Mouse (Mus musculus) lung, postnatal 4 days (tissue): Measurements from ENCODE around the gene Umad1.

ENCODE experiments used
- DNase-seq, 2 experiments: peaks; one replicate each; pipeline ENCODE4 v3.0.0; 2021

Umad1 gene

DNA sequence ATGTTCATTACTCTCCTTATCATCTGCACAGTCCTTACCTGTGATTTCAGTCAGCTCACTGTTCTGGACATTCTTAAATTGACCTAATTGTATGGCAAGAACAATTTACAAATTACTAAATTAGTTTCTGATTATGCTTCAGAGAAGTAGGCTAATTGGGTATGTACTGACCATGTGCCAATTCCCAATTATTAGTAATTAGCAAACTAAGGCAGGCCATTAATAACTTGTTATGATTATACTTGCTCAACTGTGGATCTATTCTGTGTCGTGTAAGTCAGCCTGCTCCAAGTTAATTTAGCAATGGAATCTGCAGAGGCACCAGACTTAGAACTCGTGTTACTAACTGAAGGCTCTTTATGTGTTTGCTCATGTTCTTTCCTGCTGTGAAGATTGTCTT lies 114.0 kb downstream of the Umad1 start:
- DNase-seq = no peak

DNA sequence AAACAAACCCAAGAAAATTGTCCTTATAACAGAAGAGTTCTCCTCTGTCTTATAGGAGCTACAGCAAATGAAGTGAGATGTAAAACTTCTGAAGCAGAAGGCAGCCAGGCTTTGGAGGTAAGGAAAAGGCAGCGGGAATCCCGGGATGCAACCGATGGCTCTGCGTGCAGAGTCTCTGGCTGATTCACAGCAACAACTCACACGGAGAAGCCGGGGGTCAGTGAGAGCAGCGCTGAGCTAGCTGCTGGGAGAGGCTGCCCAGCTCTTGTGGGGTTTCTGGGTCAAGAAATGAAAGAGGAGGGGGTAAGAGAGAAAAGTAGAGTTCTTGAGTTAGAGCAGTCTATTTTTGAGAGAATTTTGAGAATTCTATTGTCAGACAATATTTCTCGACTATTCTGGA lies 114.8 kb downstream of the Umad1 start:
- no peak for DNase-seq

DNA sequence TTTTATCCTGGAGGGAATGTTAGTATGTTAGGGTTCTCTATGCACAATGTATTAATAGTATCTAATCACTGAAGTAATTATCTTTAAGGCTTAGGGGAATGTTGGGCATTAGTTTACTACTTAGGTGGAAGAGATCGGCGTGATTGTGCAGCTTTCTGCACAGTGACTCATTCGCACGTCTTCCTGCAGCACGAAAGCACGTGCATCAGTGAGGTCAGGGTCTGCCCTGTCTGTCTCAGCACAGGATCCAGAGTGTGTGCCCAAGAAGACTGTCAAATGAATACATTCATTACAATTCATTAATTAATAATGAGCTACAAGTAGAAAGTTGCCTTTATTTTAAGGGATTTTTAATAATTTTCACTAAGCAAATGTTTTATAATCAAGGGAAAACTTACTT lies 115.2 kb downstream of the Umad1 start:
- DNase-seq = no peak

DNA sequence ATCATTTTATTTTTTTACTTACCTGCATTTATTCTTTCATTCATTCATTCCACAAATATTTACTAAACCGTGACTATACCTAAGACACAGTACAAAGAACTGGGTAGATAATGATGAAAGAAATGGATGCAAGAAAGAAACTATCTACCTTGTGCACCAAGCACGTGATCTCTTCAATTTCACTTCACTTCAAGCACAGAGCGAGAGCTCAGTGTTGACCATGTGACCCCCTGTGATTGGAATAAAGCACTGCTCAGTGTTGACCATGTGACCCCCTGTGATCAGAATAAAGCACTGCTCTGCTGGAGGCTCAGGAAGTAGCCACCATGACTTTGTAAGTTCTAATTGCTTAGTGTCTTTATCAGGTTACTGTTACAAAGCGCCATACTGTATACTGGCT lies 115.6 kb downstream of the Umad1 start:
- DNase-seq = no peak

DNA sequence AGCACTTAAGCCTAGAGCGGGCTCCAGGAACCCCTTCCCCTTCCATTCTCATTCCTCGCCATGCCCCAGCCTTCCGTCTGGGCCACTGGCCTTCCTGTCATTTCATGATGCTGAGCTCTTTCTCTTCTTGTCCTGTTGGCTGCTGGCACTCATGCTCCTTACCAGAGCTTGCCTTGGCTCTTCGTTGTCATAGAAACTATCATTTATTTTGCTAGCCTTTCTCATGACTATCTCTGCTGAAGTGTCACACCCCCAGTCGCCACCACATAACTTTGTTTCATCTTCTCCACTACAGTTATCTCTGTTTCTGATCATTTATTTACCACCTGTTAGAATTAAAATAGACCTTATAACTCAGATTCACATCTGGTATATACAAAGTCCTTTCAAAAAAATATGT lies 117.3 kb downstream of the Umad1 start:
- no peak for DNase-seq

DNA sequence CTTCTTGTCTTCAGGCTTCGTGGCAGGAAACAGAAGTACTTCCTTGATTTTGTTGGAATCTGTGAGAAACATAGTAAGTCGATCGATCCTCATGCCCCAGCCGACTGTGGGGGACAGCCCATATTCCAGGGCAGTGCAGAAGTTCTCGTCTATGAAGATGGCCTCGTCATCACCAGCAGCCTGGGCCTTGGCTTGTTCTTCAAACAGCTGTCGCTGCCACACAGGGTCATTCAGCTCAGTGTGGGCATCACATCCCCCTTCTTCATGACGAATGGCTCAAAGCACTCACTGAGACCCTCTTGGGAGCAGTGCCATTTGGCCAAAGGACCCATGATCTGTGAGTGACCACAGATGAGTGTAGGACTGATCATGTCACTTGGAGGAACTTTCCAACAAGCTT lies 118.6 kb downstream of the Umad1 start:
- DNase-seq = no peak

DNA sequence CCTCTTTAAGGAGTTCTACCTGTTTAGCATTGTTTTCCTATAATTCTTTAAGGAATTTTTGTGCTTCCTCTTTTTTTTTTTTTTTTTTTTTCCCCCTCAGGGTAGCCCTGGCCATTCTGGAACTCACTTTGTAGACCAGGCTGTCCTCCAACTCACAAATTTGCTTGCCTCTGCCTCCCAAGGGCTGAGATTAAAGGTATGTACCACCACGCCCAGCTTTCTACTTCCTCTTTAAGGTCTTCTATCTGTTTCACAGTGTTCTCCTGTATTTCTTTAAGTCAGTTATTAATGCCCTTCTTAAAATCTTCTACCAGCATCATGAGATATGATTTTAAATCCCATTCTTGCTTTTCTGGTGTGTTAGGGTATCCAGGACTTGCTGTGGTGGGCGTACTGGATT lies 130.2 kb downstream of the Umad1 start:
- DNase-seq = no peak

DNA sequence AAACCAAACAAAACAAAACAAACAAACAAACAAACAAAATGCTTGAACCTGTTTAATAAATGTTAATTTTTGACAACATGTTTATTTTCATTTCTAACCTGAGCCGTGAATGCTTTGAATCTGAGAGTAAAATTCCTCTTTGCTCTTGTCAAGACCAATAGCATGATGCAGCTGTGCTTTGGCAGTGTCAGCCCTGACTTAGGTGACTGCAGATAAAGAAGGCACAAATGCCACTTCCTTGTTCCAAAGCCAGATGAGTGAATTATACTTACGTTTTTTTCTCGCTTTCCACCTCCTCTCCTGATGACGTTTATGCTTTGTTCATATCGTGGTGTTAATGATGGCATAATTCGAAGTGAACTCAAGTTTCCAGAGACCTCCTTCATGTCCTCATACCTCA lies 131.2 kb downstream of the Umad1 start:
- no peak for DNase-seq

DNA sequence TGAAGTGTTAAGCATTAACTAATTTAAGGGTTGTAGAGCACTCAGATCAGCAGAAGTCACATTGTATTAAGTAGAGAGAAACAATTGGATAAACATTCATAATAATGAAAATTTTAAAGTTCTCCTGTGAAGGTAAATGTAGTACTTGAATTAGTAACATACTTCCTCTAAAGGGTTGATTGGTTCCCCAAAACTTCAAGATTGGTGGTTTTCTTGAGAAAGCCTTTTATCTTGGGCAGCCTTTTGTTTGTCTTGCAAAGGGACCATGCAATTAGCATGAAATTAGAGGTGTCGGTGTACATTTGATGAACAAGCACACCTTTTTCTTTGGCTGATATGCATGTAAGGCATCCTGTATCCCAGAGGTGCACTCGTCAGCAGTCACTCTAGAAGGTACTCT lies 131.8 kb downstream of the Umad1 start:
- DNase-seq = no peak

DNA sequence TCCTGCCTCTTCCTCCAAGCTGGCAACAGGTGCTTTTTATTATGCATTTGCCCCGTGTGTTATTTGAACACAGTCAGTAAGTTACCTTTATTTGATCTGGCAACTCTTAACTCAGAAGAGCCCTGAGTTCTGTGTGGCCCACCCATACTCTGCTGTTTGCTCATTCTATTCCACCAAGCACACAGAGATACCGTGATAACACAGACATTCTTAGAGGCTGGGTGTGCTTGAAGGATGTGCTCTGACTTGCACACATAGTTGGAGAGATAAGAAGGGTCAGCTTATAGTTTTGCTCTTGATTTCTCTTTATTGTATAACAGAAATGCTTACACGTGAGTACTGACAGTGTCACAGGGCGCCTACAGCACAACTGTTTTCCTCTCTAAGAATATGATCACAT lies 133.9 kb downstream of the Umad1 start:
- no peak for DNase-seq

DNA sequence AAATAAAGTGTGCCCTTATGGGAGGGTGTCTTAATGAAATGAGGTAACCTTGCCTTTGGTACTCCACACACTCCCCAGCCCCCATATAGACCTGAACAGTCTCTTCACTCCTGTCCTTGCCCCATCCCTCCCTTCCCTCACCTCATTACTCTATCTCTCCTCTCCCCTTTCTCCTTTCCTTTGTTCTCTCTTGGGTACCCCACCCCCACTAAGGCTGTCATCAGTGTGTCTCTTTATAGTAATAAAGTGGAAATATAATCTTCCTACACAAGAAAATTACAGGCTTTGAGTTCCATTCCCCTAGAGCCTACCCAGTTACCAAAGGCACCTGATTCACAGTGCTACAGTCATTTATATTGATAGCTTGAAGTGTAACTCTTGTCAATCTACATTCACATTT lies 135.0 kb downstream of the Umad1 start:
- no peak for DNase-seq

DNA sequence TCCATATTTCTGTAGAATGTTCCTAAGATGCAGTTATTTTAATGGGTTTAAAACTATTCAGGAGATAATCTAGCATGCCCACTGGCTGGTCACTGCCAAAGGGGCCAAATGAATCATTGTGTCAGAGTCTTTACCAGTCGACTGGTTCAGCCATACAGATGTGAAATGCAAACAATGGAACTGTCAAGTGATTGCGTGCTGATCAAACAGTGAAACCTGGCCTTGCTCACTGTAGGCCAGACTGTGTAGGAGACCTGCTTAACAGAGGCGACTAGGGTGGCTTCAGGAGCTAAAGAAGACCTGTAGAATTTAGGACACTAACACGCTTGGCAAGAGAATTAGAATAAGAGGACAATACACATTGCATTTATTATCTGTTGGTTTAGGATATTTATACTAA lies 136.0 kb downstream of the Umad1 start:
- no peak for DNase-seq

DNA sequence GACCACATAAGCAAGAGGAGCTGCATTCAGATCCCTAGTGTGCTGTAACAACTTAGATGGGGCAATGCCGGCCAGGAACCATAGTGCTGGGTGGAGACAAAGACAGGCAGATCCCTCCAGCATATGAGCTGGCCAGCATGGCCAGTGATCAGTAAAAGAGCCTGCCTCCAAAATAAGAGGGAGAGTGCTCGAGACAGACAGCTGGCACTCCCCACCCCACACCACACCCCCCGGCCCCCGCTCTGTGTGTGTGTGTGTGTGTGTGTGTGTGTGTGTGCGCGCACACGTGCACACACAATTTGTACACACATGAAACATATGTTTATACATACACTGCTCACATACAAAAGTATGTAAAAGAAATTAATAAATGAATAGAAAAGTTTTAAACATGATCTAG lies 138.2 kb downstream of the Umad1 start:
- no peak for DNase-seq

DNA sequence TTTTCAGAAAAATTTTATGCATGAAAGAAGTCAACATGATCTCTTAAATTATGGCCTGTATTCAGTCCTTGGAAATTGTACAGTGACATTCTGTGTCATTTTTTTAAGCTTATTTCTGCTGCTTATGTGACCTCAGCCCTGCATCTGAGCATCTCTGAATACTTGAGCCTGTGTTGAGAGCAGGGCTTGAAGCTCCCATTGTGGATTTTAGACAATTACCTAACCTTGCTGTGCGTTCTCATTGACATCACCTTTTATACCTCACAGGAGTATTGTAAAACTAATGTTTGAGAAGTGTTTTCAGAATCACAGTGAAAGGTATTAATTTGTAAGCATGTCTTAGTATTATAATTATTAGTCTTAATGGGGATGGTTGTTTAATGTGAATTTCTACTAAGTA lies 140.6 kb downstream of the Umad1 start:
- DNase-seq = no peak

DNA sequence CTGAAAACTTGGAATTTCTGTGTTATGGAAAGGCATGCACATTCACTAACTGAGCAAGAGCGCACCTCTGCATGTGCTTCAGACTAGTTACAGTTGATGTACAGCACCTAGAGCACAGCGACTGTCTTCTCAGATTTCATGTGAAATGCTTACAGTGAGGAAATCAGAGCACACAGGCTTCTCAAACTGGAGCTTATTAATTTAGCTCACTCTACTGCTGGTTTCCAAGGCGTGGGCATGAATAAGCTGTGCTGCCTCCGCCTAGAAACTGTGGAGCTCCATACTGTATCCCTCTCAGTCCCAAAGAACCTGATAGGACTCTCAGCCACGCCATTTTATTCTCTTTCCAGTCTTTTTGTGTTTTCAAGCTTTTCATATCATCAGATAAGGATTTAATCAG lies 144.0 kb downstream of the Umad1 start:
- no peak for DNase-seq

DNA sequence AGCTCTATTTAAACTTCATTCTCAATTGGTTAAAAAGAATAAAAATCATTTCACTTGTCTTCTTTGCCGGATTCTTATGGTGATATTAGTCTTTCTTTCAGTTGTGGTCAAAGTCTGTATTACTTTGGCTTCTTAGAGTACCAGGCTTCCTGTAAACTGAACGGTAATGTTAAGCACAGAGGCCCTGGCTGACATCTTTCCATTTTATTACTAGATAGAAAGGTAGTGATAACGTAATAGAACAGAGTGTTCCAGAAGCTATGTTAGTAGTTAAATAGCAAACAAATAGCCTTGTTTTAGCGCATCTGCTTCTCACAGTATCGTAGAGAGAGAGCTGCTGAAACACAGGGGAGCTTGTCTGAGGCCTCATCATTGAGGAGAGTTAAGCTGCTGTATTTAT lies 146.8 kb downstream of the Umad1 start:
- DNase-seq = no peak

DNA sequence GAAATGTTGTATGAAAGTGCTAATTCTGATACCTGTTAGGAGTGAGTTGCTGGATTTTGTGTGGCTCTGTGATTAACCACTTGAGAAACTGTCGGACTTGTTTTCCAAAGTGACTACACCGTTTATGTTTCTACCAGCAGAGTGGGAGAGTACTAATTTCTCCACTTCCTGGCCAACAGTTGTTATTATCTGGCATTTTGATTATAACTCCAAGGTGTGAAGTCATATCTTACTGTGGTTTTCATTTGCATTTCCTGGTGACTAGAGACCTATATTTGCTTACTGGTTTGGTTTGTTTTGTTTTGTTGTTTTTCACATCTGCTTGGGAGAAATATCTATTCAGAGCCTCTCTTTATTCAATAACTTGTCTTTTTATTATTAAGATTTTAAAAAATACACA lies 149.2 kb downstream of the Umad1 start:
- DNase-seq = no peak

DNA sequence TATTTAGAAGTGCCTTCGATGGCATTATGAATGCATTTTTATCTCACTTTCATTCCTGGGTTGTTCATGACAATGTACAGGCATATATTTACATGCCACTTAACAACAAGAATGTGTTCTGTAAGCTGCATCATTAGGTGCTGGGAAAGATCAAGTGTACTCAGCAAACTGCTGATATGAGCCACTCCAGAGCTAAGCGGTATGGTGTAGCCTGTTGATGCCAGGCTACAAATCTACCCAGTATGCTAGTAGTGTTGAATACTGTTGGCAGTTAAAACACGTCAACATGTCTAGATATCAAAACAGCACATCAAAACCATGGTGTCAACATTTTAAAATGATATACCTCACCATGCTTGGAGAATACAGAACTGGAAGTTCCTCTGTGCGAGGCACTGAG lies 150.8 kb downstream of the Umad1 start:
- no peak for DNase-seq

DNA sequence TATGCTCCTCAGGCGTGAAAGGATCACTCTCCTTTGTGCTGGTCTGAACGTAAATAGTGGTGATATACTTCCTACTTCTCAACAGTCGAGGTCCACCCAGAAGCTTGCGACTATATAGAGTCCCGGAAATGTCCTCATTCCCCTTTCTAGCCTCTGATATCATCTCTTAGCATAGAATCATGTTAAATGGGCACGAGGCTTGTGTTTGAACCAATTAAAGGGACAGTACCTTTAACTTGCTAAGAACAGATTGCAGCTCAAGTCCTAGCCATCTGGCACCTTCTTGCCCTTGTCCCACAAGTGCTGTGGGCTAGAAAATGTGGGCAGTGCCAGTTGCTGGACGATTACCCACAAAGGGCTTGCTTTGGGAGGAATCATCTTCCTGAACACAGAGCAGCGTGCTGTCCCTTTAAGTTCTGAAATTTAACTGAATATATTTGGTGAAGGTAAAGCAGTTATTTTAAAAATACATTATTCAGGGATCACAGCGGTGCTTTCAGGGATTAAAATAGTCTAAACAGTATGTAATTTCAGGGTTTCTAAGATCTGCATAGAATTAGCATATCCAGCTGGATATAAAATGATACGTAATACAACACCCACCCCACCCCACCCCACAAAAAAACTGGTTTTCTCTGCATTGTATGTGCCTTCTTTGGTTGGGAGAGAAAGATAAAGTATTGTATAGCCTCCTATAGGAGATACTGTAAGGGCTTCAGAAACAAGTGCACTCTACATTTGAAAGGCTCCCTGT lies 153.9 kb downstream of the Umad1 start:
- DNase-seq = no peak

DNA sequence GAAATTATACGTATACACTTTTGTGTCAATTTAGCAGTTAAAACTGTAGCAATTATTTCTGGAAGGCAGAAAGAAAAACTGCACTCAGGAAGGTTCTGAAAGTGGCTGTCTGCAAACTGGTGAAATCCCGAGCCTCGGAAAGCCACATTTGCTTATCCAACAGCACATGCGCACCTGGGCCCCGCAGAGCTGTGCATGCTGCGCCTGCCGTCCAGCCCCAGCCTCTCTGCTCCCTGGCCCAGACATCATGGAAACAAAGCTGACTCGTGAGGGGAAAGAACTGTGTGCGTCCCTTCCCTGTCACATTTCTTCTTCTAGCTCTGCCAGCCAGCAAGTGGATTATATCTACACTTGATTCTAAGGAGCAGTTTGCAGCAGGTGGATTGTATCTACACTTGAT lies 154.9 kb downstream of the Umad1 start:
- no peak for DNase-seq

DNA sequence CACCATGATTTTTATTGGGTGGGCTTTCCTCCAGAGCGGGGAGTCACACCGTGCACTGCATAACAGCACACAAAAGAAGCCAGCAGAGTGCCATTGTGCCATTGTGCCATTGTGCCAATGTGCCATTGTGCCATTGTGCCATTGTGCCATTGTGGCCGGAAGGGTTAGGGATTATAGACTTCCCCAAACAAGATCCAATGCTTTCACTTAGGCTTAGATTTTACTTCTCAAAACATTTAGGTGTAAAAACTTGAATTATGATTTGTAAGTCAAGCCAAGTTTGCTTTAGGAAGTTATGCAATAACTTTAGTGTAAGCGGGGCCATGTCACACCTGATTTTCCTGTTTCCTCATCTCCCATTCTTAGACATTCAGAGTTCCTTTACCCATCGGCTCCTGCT lies 156.7 kb downstream of the Umad1 start:
- DNase-seq = no peak

DNA sequence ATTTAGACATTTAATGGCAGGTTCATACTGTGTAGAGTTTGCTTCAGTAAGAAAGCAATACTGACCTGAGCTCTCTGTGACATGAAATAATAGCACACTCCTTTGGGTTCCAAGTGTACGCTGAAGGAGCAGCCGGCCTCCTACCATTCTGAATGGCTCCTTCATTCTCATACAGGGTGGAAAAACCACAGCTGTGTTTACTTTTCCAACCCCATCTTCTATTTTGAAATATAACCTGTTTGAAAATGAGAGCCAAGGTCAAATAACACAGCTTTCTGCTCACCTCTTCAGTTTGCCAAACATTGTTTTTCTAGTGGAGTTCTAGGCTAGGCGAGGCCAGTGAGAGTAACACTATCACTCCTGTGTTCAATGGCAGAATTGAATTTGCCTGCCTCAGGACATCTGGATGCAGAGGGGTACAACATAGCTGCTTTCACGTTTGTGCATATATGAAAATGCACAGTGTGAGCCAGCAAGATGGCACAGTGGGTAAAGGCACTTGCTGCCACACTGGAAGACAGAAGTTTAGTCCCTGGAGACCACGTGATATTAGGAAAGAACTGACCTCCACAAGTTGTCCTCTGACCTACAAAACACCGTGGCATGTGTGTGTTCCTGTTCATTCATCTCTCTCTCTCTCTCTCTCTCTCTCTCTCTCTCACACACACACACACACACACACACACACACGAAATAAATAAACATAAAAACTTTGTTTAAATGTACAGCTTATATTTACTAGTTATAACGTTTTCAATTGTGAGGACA lies 157.9 kb downstream of the Umad1 start:
- no peak for DNase-seq

DNA sequence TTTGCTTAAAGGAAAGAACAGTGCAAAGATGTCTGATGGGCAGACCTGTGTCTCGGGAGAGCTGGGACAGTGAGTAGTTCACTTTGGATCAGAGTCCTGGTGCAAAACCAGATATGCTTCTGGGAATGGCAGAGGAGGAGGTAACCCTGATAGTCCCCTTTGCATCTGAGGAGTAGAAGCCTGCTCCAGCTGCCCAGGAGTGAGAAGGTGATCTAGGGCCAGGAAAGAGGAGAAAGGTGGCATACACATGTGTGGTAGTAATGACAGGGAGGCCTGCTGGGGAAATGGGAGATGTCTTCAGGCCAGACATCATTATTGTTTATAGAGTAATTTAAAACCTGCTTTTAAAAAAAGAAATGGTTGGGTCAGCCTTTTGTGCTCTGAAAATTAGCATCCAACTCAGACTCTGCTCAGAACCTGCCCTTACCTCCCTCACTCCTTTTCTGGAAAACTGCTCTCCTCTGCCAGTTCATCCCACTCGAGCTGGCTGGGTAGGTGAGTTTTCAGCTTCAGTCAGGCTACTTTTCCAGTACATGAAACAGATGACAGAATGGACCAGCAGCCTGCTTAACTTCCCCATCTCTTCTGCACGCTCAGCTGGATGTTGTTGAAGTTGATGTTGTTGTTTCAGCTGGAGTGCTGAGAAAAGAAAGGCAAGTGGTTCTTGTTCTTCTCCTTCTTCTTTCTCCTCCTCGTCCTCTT lies 160.5 kb downstream of the Umad1 start:
- no peak for DNase-seq

DNA sequence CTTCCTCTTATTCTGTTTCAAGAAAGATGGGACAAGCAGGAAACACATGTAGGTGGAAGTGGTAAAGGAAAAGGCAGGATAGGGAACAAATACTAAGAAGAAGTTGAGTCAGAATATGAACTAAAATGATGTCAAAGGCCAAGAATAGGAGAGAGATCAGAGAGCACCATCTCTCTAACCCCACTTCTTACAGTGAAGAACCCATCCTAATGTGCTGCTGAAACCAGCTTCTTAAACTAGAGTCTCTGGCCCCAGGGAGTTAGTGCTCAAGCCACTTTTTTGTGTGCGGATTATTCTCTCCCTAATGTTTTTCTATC lies 161.1 kb downstream of the Umad1 start:
- DNase-seq = no peak
